Mouse (Mus musculus): ENCODE results near the gene Vps29. TPM values are rescaled to one million over a fixed set of nuclear protein-coding genes. Genes with fewer than 3 reads are reported as not detected.

Vps29 gene
- polyA plus RNA-seq, 1 experiment from 2014 or later: 249 TPM

DNA sequence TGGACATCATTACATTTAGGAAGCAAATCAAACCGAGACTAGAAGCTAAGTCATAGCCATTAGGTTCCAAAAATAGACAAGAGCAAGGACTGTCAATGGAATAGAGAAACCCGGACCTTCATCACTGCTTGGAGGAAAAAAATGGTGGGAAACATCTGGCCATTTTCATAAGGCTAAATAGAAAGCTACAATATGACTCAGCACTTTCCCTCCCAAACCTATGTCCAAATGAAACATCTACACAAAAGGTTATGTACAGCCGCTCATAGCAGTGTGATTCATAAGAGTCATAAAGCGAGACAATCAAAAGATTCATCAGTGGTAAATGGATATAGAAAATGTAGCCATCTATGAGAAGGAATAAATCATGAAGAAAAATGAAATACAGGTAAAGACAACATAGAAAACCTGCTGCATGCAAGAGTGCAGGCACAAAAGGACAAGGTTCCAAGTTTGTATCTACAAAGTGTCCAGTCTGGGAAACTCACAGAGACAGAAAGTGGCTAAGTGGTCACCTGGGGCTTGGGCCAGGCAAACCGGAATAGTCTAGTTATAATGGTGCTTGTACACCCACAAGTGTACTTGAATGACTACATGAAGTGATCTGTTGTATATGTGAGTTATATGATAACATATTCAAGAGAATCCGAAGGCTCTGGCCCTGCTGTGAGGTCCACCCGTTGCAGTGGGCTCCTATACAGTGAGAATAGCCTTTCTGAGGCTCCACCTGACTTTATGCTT, 17.4 kb upstream of the Vps29 start:
- Histone ChIP-seq H3K4me2 (ENCODE audit: low read length) (no peak overlapping the region), H3K27ac (replicated peaks in 1 of 2; ENCODE audit: control insufficient read depth in 1 of 2, insufficient read depth in 1 of 2, low read depth in 2 of 2, low read length in 2 of 2) (no peak overlapping the region), H3K4me3 (ENCODE audit: control insufficient read depth in 1 of 2, insufficient read depth in 1 of 2, low read depth in 1 of 2, low read length in 2 of 2) (no peak overlapping the region), H3K9me3 (ENCODE audit: control insufficient read depth, low read length) (no peaks in the 10 kb centered on the region), H3K4me1 (ENCODE audit: control insufficient read depth in 2 of 2, insufficient read depth in 2 of 2, low read length in 2 of 2) (no peaks in the 10 kb centered on the region), H3K36me3 (ENCODE audit: control insufficient read depth, insufficient read depth, low read length) (no peaks in the 10 kb centered on the region), H3K9ac (ENCODE audit: low read length) (no peak overlapping the region), H3K27me3 (ENCODE audit: control insufficient read depth, insufficient read depth, low read length) (no peaks in the 10 kb centered on the region)
- ATAC-seq (ENCODE audit: insufficient number of reproducible peaks, insufficient read depth, low FRiP score, low read depth): no peak
- WGBS: 80% methylated on average over 7 of the region's 7 CpGs

DNA sequence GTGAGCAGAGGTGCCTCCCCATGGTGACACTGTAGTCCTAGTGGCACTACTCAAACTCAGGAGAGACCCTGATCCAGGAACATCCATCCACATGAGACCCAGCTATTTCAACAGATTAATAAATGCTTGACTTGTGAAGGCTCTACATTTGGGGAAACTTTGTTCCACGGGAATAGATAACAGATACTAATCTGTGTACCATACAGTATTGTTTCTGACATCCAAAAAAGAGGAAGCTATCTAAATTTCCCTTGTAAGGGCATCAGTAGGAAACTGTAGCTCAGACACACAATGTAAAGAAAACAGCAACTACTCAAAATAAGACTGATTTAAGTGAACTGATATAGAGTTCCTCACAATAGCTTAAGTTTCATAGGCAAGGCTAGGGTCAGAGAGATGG, 11.3 kb upstream of the Vps29 start:
- H3K36me3 ChIP-seq (ENCODE audit: control insufficient read depth, insufficient read depth, low read length): no peaks in the 10 kb centered on the region
- no peak overlapping the region for H3K4me2 ChIP-seq (ENCODE audit: low read length)
- WGBS: 66% methylated on average over 1 of the region's 1 CpGs
- H3K27ac ChIP-seq (replicated peaks in 1 of 2; ENCODE audit: control insufficient read depth in 1 of 2, insufficient read depth in 1 of 2, low read depth in 2 of 2, low read length in 2 of 2): no peak overlapping the region
- H3K4me3 ChIP-seq (ENCODE audit: control insufficient read depth in 1 of 2, insufficient read depth in 1 of 2, low read depth in 1 of 2, low read length in 2 of 2): no peak overlapping the region
- no peaks in the 10 kb centered on the region for H3K27me3 ChIP-seq (ENCODE audit: control insufficient read depth, insufficient read depth, low read length)
- no peak for ATAC-seq (ENCODE audit: insufficient number of reproducible peaks, insufficient read depth, low FRiP score, low read depth)
- H3K9me3 ChIP-seq (ENCODE audit: control insufficient read depth, low read length): no peaks in the 10 kb centered on the region
- H3K4me1 ChIP-seq (ENCODE audit: control insufficient read depth in 2 of 2, insufficient read depth in 2 of 2, low read length in 2 of 2): peaks cover 0 to 4% of the 10 kb centered on the region in 2 experiments; a peak in 1 of 4 replicates
- no peak overlapping the region for H3K9ac ChIP-seq (ENCODE audit: low read length)

DNA sequence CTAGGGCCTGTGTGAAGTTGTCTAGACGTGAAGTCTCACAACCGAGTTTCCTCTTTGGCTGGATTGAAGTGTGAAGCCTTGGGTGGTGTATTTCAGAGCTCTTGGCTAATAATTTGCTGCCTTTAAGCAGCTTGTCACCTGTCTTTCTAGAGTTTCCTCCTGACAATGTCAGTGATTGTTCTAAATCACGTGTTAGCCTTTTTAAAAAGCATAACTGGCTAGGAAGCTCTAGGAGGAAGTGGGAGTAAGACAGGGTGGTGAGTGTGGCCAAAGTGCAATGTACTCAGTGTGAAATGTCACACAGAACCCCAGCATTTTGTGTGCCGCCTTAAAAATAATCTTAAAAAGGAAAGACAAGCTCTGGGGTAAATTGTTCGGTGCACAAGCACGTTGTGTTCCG, 10.4 kb upstream of the Vps29 start:
- Histone ChIP-seq H3K27me3 (ENCODE audit: control insufficient read depth, insufficient read depth, low read length) (no peaks in the 10 kb centered on the region), H3K4me1 (ENCODE audit: control insufficient read depth in 2 of 2, insufficient read depth in 2 of 2, low read length in 2 of 2) (peaks cover 0 to 4% of the 10 kb centered on the region in 2 experiments; a peak in 1 of 4 replicates), H3K9ac (ENCODE audit: low read length) (no peak overlapping the region), H3K4me3 (ENCODE audit: control insufficient read depth in 1 of 2, insufficient read depth in 1 of 2, low read depth in 1 of 2, low read length in 2 of 2) (no peak overlapping the region), H3K4me2 (ENCODE audit: low read length) (no peak overlapping the region), H3K9me3 (ENCODE audit: control insufficient read depth, low read length) (no peaks in the 10 kb centered on the region), H3K36me3 (ENCODE audit: control insufficient read depth, insufficient read depth, low read length) (no peaks in the 10 kb centered on the region), H3K27ac (replicated peaks in 1 of 2; ENCODE audit: control insufficient read depth in 1 of 2, insufficient read depth in 1 of 2, low read depth in 2 of 2, low read length in 2 of 2) (no peak overlapping the region)
- 50% methylated on average over 7 of the region's 7 CpGs for WGBS
- ATAC-seq (ENCODE audit: insufficient number of reproducible peaks, insufficient read depth, low FRiP score, low read depth): no peak

DNA sequence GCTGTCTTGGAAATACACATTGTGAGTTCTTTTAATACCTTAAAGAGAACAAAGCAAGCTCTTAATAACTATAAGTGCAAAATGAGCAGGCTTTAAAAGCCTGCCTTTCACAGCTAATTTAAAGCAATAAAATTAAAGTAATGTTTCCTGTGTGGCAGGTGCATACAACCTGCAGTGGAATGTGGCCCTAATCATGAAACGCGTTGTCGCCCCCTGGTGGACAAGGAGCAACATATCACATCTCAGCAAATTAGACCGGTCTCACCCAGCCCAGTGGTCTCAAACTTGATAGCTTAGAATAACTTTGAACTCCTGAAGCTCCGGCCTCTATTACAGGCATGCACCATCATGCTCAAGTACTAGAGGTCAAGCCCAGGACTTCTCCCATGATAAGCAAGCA, 9.9 kb upstream of the Vps29 start:
- Histone ChIP-seq H3K4me3 (ENCODE audit: control insufficient read depth in 1 of 2, insufficient read depth in 1 of 2, low read depth in 1 of 2, low read length in 2 of 2) (no peak overlapping the region), H3K36me3 (ENCODE audit: control insufficient read depth, insufficient read depth, low read length) (no peaks in the 10 kb centered on the region), H3K27me3 (ENCODE audit: control insufficient read depth, insufficient read depth, low read length) (no peaks in the 10 kb centered on the region), H3K9me3 (ENCODE audit: control insufficient read depth, low read length) (no peaks in the 10 kb centered on the region), H3K9ac (ENCODE audit: low read length) (no peak overlapping the region), H3K4me2 (ENCODE audit: low read length) (no peak overlapping the region), H3K27ac (replicated peaks in 1 of 2; ENCODE audit: control insufficient read depth in 1 of 2, insufficient read depth in 1 of 2, low read depth in 2 of 2, low read length in 2 of 2) (no peak overlapping the region), H3K4me1 (ENCODE audit: control insufficient read depth in 2 of 2, insufficient read depth in 2 of 2, low read length in 2 of 2) (peaks cover 0 to 4% of the 10 kb centered on the region in 2 experiments; a peak in 1 of 4 replicates)
- no peak for ATAC-seq (ENCODE audit: insufficient number of reproducible peaks, insufficient read depth, low FRiP score, low read depth)
- WGBS: 6% methylated on average over 5 of the region's 5 CpGs

DNA sequence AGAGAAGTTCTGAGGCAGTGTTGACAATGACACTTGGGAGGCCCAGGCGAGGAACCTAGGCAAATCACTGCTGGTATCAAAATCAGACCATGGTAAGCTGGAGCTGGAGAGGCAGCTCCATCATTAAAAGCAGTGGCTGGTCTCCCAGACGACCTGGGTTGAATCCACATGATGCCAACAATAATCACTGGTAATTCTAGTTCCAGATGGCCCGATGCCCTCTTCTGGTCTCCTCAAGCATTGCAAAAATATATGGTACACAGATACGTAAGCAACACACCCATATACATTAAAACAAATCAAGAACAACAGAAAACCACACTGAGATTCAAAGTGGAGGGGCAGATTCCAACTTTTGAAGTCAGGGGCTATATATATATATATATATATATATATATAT, 8.4 kb upstream of the Vps29 start:
- no peak overlapping the region for H3K27ac ChIP-seq (replicated peaks in 1 of 2; ENCODE audit: control insufficient read depth in 1 of 2, insufficient read depth in 1 of 2, low read depth in 2 of 2, low read length in 2 of 2)
- no peaks in the 10 kb centered on the region for H3K27me3 ChIP-seq (ENCODE audit: control insufficient read depth, insufficient read depth, low read length)
- no peak for ATAC-seq (ENCODE audit: insufficient number of reproducible peaks, insufficient read depth, low FRiP score, low read depth)
- H3K36me3 ChIP-seq (ENCODE audit: control insufficient read depth, insufficient read depth, low read length): no peaks in the 10 kb centered on the region
- H3K4me2 ChIP-seq (ENCODE audit: low read length): no peak overlapping the region
- no peak overlapping the region for H3K9ac ChIP-seq (ENCODE audit: low read length)
- H3K4me1 ChIP-seq (ENCODE audit: control insufficient read depth in 2 of 2, insufficient read depth in 2 of 2, low read length in 2 of 2): peaks cover 0 to 4% of the 10 kb centered on the region in 2 experiments; a peak in 2 of 4 replicates
- no peak overlapping the region for H3K4me3 ChIP-seq (ENCODE audit: control insufficient read depth in 1 of 2, insufficient read depth in 1 of 2, low read depth in 1 of 2, low read length in 2 of 2)
- H3K9me3 ChIP-seq (ENCODE audit: control insufficient read depth, low read length): no peaks in the 10 kb centered on the region
- WGBS: 77% methylated on average over 4 of the region's 4 CpGs

DNA sequence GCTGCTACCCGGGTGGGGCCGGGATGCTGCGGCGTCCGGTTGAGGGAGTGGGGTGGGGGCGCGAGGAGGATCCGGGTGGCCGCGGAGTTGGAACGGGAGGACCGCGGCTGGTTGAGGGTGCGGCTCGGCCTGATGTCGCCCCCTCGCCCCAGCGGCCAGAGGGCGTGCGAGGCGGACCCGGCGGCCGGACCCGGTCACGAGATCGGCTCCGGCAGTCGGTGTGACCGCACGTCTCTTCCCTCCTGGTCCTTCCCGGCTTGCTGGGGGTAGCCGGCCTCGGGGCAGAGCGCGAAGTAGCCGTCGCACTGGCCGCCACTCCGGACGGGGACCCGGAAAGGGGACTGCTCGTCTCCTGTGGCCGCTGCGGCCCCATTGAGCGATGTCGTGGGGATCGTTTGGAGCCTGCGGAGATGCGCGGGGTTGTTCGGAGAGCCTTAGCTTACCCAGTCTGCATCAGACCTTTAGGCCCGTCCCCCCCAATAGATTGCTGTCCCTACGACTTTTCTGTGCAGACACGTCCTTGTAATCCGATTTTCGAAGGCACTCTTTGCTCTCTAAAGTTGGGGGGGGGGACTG, 411 bp downstream of the Vps29 start:
- WGBS: under 1% methylated on average over 54 of the region's 57 CpGs
- Histone ChIP-seq H3K4me2 (ENCODE audit: low read length) (peak overlapping the region; percentile 80), H3K27ac (replicated peaks in 1 of 2; ENCODE audit: control insufficient read depth in 1 of 2, insufficient read depth in 1 of 2, low read depth in 2 of 2, low read length in 2 of 2) (peak overlapping the region; percentile 9 to 85), H3K27me3 (ENCODE audit: control insufficient read depth, insufficient read depth, low read length) (no peaks in the 10 kb centered on the region), H3K36me3 (ENCODE audit: control insufficient read depth, insufficient read depth, low read length) (peaks cover 18% of the 10 kb centered on the region), H3K9ac (ENCODE audit: low read length) (peak overlapping the region; percentile 93), H3K4me1 (ENCODE audit: control insufficient read depth in 2 of 2, insufficient read depth in 2 of 2, low read length in 2 of 2) (peaks cover 3 to 10% of the 10 kb centered on the region in 2 experiments; a peak in 3 of 4 replicates), H3K9me3 (ENCODE audit: control insufficient read depth, low read length) (no peaks in the 10 kb centered on the region), H3K4me3 (ENCODE audit: control insufficient read depth in 1 of 2, insufficient read depth in 1 of 2, low read depth in 1 of 2, low read length in 2 of 2) (peak overlapping the region; percentile 71 to 92)
- peak; percentile 77 for ATAC-seq (ENCODE audit: insufficient number of reproducible peaks, insufficient read depth, low FRiP score, low read depth)

DNA sequence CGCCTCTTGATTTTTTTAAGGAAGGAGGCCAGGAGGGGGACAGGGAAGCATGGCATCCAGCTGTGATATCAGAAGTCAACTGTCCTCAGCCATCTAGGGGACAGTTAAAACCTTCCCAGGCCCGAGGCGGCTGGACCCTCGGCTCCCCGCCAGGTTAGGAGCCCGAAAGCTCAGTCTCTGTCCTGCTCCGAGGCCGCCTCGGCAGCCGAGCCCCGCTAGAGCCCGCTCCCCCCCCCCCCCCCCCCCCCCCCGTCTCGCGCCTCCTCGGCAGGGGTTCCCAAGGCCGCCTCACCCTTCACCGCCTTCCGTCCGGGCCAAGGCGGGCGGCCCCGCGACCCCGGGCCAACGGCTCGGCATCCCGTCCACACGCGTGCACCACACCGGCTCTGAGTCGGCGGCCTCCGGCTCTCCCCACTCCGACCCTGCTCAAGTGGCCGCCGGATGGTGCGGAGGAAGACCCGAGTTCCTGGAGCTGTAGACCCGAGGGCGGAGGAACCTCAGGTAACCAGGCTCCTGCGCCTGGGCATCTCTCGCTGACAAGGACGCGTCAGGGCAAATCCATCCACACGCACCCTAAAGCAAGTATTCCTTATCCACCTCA, 17.5 kb downstream of the Vps29 start, which contains the start of gene Gpn3:
TSS of gene Gpn3 (plus strand) at position 286 of the 601 bp plus-strand sequence.
- no peaks in the 10 kb centered on the region for H3K27me3 ChIP-seq (ENCODE audit: control insufficient read depth, insufficient read depth, low read length)
- 1% methylated on average over 31 of the region's 46 CpGs for WGBS
- H3K4me1 ChIP-seq (ENCODE audit: control insufficient read depth in 2 of 2, insufficient read depth in 2 of 2, low read length in 2 of 2): peaks cover 2 to 16% of the 10 kb centered on the region in 2 experiments; a peak in 3 of 4 replicates
- H3K27ac ChIP-seq (replicated peaks in 1 of 2; ENCODE audit: control insufficient read depth in 1 of 2, insufficient read depth in 1 of 2, low read depth in 2 of 2, low read length in 2 of 2): peak within 1 kb of the TSS; percentile 89 to 96
- peak within 1 kb of the TSS; percentile 81 to 93 for H3K4me3 ChIP-seq (ENCODE audit: control insufficient read depth in 1 of 2, insufficient read depth in 1 of 2, low read depth in 1 of 2, low read length in 2 of 2)
- H3K36me3 ChIP-seq (ENCODE audit: control insufficient read depth, insufficient read depth, low read length): peaks cover 58% of the 10 kb centered on the region
- no peaks in the 10 kb centered on the region for H3K9me3 ChIP-seq (ENCODE audit: control insufficient read depth, low read length)
- peak within 1 kb of the TSS; percentile 92 for H3K4me2 ChIP-seq (ENCODE audit: low read length)
- H3K9ac ChIP-seq (ENCODE audit: low read length): peak within 1 kb of the TSS; percentile 90
- ATAC-seq (ENCODE audit: insufficient number of reproducible peaks, insufficient read depth, low FRiP score, low read depth): peak; percentile 70

Data from heart, embryonic 14.5 days (tissue).